Mouse (Mus musculus): ENCODE measurements around the gene Mgea5. TPM values are rescaled to one million over a fixed set of nuclear protein-coding genes. Genes with fewer than 3 reads are reported as not detected.
"Not testable (repeated sequence)": the region's sequence is repeated elsewhere in the genome, so short reads cannot be mapped to it uniquely, and the experiment has no call there.

Gene Mgea5
- polyA plus RNA-seq, 1 experiment, result 134 TPM

DNA sequence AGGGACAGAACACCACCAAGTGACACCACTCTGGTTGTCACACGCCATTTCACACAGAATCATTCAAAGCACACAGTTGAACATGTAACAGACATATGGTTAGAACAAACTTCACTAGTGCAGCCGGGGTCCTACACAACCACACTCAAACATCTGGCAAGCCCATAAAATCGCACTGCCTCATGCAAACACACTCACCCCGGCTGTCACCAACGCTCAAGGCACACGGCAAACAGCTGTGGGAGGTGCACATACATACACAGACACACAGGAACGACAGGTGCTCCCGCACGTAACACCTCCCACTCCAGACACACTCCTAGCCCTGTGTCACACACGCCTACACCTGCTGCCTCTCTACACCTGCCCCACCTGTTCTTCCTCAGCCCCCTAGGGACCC lies 31.5 kb upstream of the Mgea5 start:
- TF ChIP-seq CTCF (IDR thresholded peaks at IDR 0.05; ENCODE audit: extremely low read depth, insufficient read depth, low read length) (no peak), POLR2A (IDR thresholded peaks at IDR 0.05; ENCODE audit: extremely low read depth, insufficient read depth, low read length) (no peak)
- peak overlapping the region; percentile 86 for H3K27ac ChIP-seq (ENCODE audit: insufficient read depth, low read length)
- peak overlapping the region; percentile 72 for H3K4me3 ChIP-seq (ENCODE audit: insufficient read depth, low read length)
- H3K4me1 ChIP-seq (ENCODE audit: control insufficient read depth, insufficient read depth, low read length), result peaks cover 6% of the 10 kb centered on the region

DNA sequence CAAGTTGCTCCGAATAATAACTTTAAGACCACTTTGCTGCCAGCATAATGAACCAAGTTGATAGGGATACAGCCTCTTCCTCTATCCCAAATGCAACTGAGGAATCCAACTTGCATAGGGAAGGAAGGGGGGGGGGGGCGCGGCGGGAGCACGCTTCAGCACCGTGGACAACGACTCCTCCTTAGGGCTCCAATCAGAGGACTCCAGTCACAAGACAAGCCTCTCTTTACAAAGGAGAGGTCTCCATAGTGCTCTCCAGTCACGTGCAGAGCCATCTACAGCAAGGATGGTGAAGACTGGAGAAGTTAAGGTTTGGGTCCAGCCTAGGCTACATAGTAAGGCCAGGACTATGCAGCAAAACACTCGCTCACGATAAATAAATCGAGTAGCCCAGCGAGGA lies 30.2 kb upstream of the Mgea5 start:
- TF ChIP-seq POLR2A (IDR thresholded peaks at IDR 0.05; ENCODE audit: extremely low read depth, insufficient read depth, low read length) (no peak), CTCF (IDR thresholded peaks at IDR 0.05; ENCODE audit: extremely low read depth, insufficient read depth, low read length) (no peak)

DNA sequence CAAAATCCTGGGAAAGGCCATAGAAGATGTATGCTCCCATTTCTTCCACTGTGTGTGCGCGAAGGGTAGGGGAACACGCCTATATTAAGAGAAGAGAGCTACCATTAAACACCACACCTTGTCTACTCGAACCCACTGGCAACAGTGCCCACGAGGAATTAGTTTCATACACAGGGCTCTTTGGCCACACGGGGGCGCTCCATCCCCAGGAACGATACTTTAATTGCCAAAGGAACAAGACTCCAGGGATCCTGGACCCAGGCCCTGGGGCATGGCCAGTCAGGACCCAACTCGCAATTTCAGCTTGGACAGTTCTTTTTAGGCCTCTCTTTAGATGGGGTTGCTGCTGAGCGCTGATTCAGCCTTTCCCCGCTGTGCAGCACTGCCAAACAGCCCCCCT lies 29.6 kb upstream of the Mgea5 start:
- peaks cover 6% of the 10 kb centered on the region for H3K4me1 ChIP-seq (ENCODE audit: control insufficient read depth, insufficient read depth, low read length)
- TF ChIP-seq POLR2A (IDR thresholded peaks at IDR 0.05; ENCODE audit: extremely low read depth, insufficient read depth, low read length) (no peak), CTCF (IDR thresholded peaks at IDR 0.05; ENCODE audit: extremely low read depth, insufficient read depth, low read length) (peak; percentile 78)
- H3K4me3 ChIP-seq (ENCODE audit: insufficient read depth, low read length), result no peak overlapping the region
- H3K27ac ChIP-seq (ENCODE audit: insufficient read depth, low read length), result no peak overlapping the region

More for the DNA sequence above, 30.2 kb upstream of the Mgea5 start:
- Histone ChIP-seq H3K4me1 (ENCODE audit: control insufficient read depth, insufficient read depth, low read length) (peaks cover 6% of the 10 kb centered on the region), H3K27ac (ENCODE audit: insufficient read depth, low read length) (no peak overlapping the region), H3K4me3 (ENCODE audit: insufficient read depth, low read length) (peak overlapping the region; percentile 72)

DNA sequence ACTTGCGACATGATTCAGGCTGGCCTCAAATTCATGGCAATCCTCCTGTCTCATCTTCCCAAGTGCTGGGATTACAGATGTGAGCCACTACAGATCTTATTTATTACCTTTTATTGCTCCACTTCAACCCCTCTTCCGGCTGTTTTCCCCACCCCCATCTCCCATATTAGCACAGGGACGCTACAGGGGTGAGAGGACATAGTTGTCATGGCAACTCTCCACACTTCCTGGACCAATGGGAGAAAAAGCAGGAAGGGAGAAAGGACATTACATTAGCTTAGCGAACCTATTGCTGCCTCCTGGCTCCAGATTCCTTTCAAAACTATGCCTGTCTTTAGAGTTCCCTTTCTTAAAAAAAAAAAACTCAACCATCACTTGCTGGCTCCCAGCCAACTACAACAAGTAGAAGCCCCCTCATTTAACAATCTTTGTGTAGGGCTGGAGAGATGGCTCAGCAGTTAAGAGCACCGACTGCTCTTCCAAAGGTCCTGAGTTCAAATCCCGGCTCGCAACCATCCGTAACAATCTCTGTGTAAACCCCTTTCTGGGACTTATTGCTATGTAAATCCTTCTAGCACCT lies 29.1 kb upstream of the Mgea5 start:
- H3K27ac ChIP-seq (ENCODE audit: insufficient read depth, low read length), result no peak overlapping the region
- TF ChIP-seq POLR2A (IDR thresholded peaks at IDR 0.05; ENCODE audit: extremely low read depth, insufficient read depth, low read length), result no peak
- no peak for TF ChIP-seq CTCF (IDR thresholded peaks at IDR 0.05; ENCODE audit: extremely low read depth, insufficient read depth, low read length)
- H3K4me3 ChIP-seq (ENCODE audit: insufficient read depth, low read length), result no peak overlapping the region
- peaks cover 6% of the 10 kb centered on the region for H3K4me1 ChIP-seq (ENCODE audit: control insufficient read depth, insufficient read depth, low read length)

DNA sequence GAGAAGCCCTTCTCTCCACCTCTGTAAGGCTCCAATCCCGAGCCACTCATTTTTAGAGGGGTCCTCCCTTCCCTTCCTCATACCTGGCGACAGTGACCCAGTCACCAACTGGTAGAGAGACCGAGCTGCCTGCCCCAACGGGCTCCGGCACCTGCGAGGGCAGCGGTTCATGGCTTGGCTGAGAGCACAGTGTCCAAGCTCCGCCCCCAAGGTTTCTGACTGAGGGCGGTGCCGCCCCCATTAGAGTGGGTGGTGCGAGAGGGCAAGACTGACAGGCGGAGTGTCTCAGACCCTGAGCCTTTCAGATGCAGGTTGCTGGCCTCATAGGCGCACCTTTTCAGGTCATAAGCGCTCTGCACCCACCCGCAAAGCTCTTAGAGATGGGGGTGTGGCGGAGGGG lies 28.5 kb upstream of the Mgea5 start:
- H3K4me3 ChIP-seq (ENCODE audit: insufficient read depth, low read length), result no peak overlapping the region
- H3K27ac ChIP-seq (ENCODE audit: insufficient read depth, low read length), result no peak overlapping the region
- TF ChIP-seq CTCF (IDR thresholded peaks at IDR 0.05; ENCODE audit: extremely low read depth, insufficient read depth, low read length), result no peak
- TF ChIP-seq POLR2A (IDR thresholded peaks at IDR 0.05; ENCODE audit: extremely low read depth, insufficient read depth, low read length), result no peak
- H3K4me1 ChIP-seq (ENCODE audit: control insufficient read depth, insufficient read depth, low read length), result peaks cover 2% of the 10 kb centered on the region; the same call in 1 of the 2 replicates

- TF ChIP-seq POLR2A (IDR thresholded peaks at IDR 0.05; ENCODE audit: extremely low read depth, insufficient read depth, low read length) (no peak), CTCF (IDR thresholded peaks at IDR 0.05; ENCODE audit: extremely low read depth, insufficient read depth, low read length) (no peak)
- Histone ChIP-seq H3K4me1 (ENCODE audit: control insufficient read depth, insufficient read depth, low read length) (peaks cover 2% of the 10 kb centered on the region; the same call in 1 of the 2 replicates), H3K4me3 (ENCODE audit: insufficient read depth, low read length) (no peak overlapping the region), H3K27ac (ENCODE audit: insufficient read depth, low read length) (no peak overlapping the region)
These were observed 27.5 kb upstream of the Mgea5 start for GRCm38 (mm10) chr19:45811028-45811674.

- TF ChIP-seq CTCF (IDR thresholded peaks at IDR 0.05; ENCODE audit: extremely low read depth, insufficient read depth, low read length) (no peak), POLR2A (IDR thresholded peaks at IDR 0.05; ENCODE audit: extremely low read depth, insufficient read depth, low read length) (no peak)
- Histone ChIP-seq H3K27ac (ENCODE audit: insufficient read depth, low read length) (no peak overlapping the region), H3K4me1 (ENCODE audit: control insufficient read depth, insufficient read depth, low read length) (peaks cover 2% of the 10 kb centered on the region; the same call in 1 of the 2 replicates), H3K4me3 (ENCODE audit: insufficient read depth, low read length) (no peak overlapping the region)
These were observed 24.1 kb upstream of the Mgea5 start for GRCm38 (mm10) chr19:45807732-45808131.

DNA sequence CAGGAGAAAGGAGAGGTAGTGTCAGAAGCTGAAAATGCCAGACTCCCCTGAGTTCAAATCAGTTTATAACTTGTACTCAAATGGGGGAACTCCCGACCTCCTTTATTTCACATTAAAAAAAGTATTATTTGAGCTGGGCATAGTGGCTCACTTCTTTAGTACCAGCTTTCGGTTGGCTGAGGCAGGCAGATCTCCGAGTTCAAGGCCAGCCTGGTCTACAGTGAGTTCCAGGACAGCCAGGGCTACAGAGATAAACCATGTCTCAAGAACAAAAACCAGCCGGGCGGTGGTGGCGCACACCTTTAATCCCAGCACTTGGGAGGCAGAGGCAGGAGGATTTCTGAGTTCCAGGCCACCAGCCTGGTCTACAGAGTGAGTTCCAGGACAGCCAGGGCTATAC lies 22.2 kb upstream of the Mgea5 start:
- H3K27ac ChIP-seq (ENCODE audit: insufficient read depth, low read length); H3K4me1 ChIP-seq (ENCODE audit: control insufficient read depth, insufficient read depth, low read length); H3K4me3 ChIP-seq (ENCODE audit: insufficient read depth, low read length): not testable (repeated sequence)

- H3K4me1 ChIP-seq (ENCODE audit: control insufficient read depth, insufficient read depth, low read length), result no peaks in the 10 kb centered on the region
- TF ChIP-seq CTCF (IDR thresholded peaks at IDR 0.05; ENCODE audit: extremely low read depth, insufficient read depth, low read length), result peak; percentile 87
- TF ChIP-seq POLR2A (IDR thresholded peaks at IDR 0.05; ENCODE audit: extremely low read depth, insufficient read depth, low read length), result no peak
- no peak overlapping the region for H3K4me3 ChIP-seq (ENCODE audit: insufficient read depth, low read length)
- no peak overlapping the region for H3K27ac ChIP-seq (ENCODE audit: insufficient read depth, low read length)
These were observed 21.1 kb upstream of the Mgea5 start for GRCm38 (mm10) chr19:45804593-45805368.

GRCm38 (mm10) chr19:45803408-45803807 lies 19.8 kb upstream of the Mgea5 start:
- no peak for TF ChIP-seq CTCF (IDR thresholded peaks at IDR 0.05; ENCODE audit: extremely low read depth, insufficient read depth, low read length)
- TF ChIP-seq POLR2A (IDR thresholded peaks at IDR 0.05; ENCODE audit: extremely low read depth, insufficient read depth, low read length), result no peak
- Histone ChIP-seq H3K4me1 (ENCODE audit: control insufficient read depth, insufficient read depth, low read length) (no peaks in the 10 kb centered on the region), H3K4me3 (ENCODE audit: insufficient read depth, low read length) (no peak overlapping the region), H3K27ac (ENCODE audit: insufficient read depth, low read length) (no peak overlapping the region)

Measured in cortical plate, adult 2 months (tissue).